Mouse (Mus musculus): ENCODE measurements at regions not wholly inside any gene's neighbourhood (a gene's known extent, or its start where the extent isn't known, plus 50 kb on each side); places are given as distances from the start of the nearest gene placed in this dataset.
A peak's percentile ranks its signal among the peaks of the same experiment; 100 is the strongest.

DNA sequence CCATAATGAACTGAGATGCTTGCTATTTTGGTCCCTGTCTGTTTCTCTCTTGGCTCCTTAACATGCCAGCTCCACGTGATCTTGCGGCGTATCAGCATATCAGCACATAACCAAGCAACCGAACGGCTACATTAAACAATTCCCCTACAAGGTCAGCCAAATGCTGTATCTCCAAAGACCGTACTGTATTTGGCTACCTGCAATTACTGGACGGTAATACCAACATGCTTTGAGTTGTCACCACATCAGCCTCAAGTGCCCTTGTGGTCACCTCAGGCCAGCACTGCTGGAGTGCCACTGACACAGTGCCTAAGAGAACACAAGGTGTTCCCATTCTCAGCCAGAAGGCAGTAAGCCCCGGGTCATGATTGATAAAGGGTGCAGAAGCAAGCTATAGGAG lies 70.2 kb downstream of the Dyrk2 start:
- 78% methylated on average over 8 of the region's 8 CpGs for WGBS
- DNase-seq (no peak), ATAC-seq (ENCODE audit: insufficient read depth) (no peak)
- H3K27me3 ChIP-seq (ENCODE audit: insufficient read depth, low read length): no peaks in the 10 kb centered on the region
- H3K9me3 ChIP-seq (ENCODE audit: low read depth, low read length): no peaks in the 10 kb centered on the region
- H3K4me3 ChIP-seq (ENCODE audit: low read depth, low read length): no peak overlapping the region
- no peak overlapping the region for H3K4me2 ChIP-seq
- H3K9ac ChIP-seq: no peak overlapping the region
- H3K36me3 ChIP-seq (ENCODE audit: insufficient read depth): no peaks in the 10 kb centered on the region
- no peak overlapping the region for H3K27ac ChIP-seq (ENCODE audit: low read depth)
- peaks cover 5% of the 10 kb centered on the region; the same call in 1 of the 2 replicates for H3K4me1 ChIP-seq (ENCODE audit: insufficient read depth)
- TF ChIP-seq CTCF (IDR thresholded peaks at IDR 0.05; ENCODE audit: low read depth): no peak

DNA sequence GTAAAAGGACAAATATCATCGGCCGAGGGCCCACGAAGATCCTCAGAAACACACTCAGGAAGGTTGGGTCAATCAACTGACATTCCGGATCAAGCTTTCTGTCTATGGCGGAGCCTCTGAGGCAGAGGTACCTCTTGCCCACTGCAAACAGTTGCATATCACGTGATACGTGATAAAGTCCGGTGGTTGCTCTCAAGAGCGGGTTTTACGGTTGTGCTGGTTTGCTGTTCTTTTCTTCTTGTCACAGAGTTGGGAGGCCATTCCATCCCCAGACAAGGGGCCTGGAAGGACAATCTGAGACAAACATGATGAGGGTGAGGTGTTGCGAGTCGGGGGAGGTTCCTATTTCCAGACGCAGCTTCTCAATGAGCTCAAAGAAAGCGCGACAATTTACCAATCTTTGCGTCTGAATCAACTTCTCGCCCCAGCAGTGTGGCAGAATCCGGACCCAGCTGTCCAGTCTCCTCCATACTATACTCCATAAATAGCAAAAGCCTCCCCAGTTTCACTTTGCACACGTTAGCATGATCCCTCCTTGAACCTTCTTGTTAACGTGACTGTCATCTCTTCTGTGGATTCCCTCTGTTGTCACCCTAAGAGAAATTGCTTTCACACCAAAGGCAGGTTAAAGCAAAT lies 66.0 kb downstream of the Dyrk2 start:
- no peaks in the 10 kb centered on the region for H3K36me3 ChIP-seq (ENCODE audit: insufficient read depth)
- no peak for TF ChIP-seq CTCF (IDR thresholded peaks at IDR 0.05; ENCODE audit: low read depth)
- no peaks in the 10 kb centered on the region for H3K9me3 ChIP-seq (ENCODE audit: low read depth, low read length)
- 73% methylated on average over 20 of the region's 20 CpGs for WGBS
- H3K9ac ChIP-seq: no peak overlapping the region
- H3K27ac ChIP-seq (ENCODE audit: low read depth): no peak overlapping the region
- ATAC-seq (ENCODE audit: insufficient read depth): 0 out of 2 replicates have a peak, but pooled peaks have one; percentile 30
- peaks cover 8% of the 10 kb centered on the region; the same call in 1 of the 2 replicates for H3K4me1 ChIP-seq (ENCODE audit: insufficient read depth)
- H3K27me3 ChIP-seq (ENCODE audit: insufficient read depth, low read length): no peaks in the 10 kb centered on the region
- no peak overlapping the region for H3K4me3 ChIP-seq (ENCODE audit: low read depth, low read length)
- H3K4me2 ChIP-seq: no peak overlapping the region
- DNase-seq: no peak

DNA sequence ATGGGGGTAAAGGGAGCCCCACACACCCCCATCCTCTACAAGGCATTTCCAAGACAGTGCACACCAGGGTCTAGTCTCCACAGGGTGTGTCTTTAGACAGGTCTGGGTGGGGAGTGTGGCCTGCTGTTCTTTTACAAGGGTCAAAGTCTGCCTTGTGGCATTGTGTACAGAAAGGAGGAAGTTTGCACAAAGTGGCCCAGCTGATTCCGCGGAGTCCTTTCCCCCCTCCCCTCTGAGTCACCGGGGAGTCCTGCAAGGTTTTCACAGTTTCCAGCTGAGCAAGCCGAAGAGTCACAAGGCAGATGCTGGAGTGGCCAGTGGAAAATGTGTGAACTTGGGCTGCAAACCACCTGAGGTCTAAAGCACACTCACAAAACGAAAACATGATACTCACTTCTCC lies 65.4 kb downstream of the Dyrk2 start:
- WGBS: 23% methylated on average over 5 of the region's 5 CpGs

More for the DNA sequence above, 65.4 kb downstream of the Dyrk2 start:
- no peaks in the 10 kb centered on the region for H3K36me3 ChIP-seq (ENCODE audit: insufficient read depth)
- no peak overlapping the region for H3K9ac ChIP-seq
- no peak for TF ChIP-seq CTCF (IDR thresholded peaks at IDR 0.05; ENCODE audit: low read depth)
- no peaks in the 10 kb centered on the region for H3K9me3 ChIP-seq (ENCODE audit: low read depth, low read length)
- no peak overlapping the region for H3K4me2 ChIP-seq
- H3K27ac ChIP-seq (ENCODE audit: low read depth): no peak overlapping the region
- ATAC-seq (ENCODE audit: insufficient read depth) (peak; percentile 76; the same call in 1 of the 2 replicates), DNase-seq (peak; percentile 57)
- H3K4me3 ChIP-seq (ENCODE audit: low read depth, low read length): no peak overlapping the region
- no peaks in the 10 kb centered on the region for H3K27me3 ChIP-seq (ENCODE audit: insufficient read depth, low read length)
- peaks cover 8% of the 10 kb centered on the region; the same call in 1 of the 2 replicates for H3K4me1 ChIP-seq (ENCODE audit: insufficient read depth)

Data from lung, embryonic 14.5 days (tissue).